Mouse (Mus musculus): ENCODE results near the gene Ugt1a1. TPM values are rescaled to one million over a fixed set of nuclear protein-coding genes. Genes with fewer than 3 reads are reported as not detected.

Gene Ugt1a1
- polyA plus RNA-seq, 1 experiment from 2014 or later, result not detected

DNA sequence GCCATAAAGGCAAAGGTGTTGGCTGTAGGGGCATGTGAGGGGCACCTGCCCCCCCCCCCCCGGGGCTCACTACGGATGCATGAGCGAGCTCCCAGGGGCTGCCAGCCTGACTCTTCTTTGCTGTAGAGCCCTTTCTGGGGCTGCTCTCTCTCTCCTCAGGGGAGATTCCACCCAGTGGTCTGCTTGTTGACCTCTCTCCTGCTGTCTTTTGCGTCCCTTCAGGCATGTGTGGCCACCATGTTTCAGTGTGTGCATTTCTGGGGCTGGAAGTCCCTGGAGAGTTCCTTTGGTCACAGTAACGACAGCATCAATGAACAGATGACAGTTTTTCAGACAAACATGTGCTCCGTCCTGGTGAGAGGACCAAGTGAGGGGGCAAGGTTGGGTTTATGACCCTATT lies 46.6 kb downstream of the Ugt1a1 start:
- 69% methylated on average over 6 of the region's 6 CpGs for WGBS

GRCm38 (mm10) chr1:88258881-88259642 lies 47.3 kb downstream of the Ugt1a1 start:
- no peak for DNase-seq (ENCODE audit: low spot score)
- H3K36me3 ChIP-seq, result peaks cover 50% of the 10 kb centered on the region
- peaks cover 98% of the 10 kb centered on the region for H3K9me3 ChIP-seq
- 79% methylated on average over 8 of the region's 8 CpGs for WGBS
- H3K4me1 ChIP-seq (replicated peaks), result no peaks in the 10 kb centered on the region
- no peak overlapping the region for H3K4me3 ChIP-seq
- no peak overlapping the region for H3K27ac ChIP-seq
- H3K27me3 ChIP-seq (ENCODE audit: insufficient read depth, poor library complexity, severe bottlenecking), result no peaks in the 10 kb centered on the region

More for the DNA sequence above, 46.6 kb downstream of the Ugt1a1 start:
- Histone ChIP-seq H3K27ac (no peak overlapping the region), H3K4me1 (replicated peaks) (no peaks in the 10 kb centered on the region), H3K27me3 (ENCODE audit: insufficient read depth, poor library complexity, severe bottlenecking) (no peaks in the 10 kb centered on the region), H3K9me3 (peaks cover 99% of the 10 kb centered on the region), H3K4me3 (no peak overlapping the region), H3K36me3 (peaks cover 43% of the 10 kb centered on the region)
- DNase-seq (ENCODE audit: low spot score), result no peak

GRCm38 (mm10) chr1:88259643-88260024 lies 47.9 kb downstream of the Ugt1a1 start:
- H3K27ac ChIP-seq, result no peak overlapping the region
- H3K27me3 ChIP-seq (ENCODE audit: insufficient read depth, poor library complexity, severe bottlenecking), result no peaks in the 10 kb centered on the region
- 78% methylated on average over 4 of the region's 4 CpGs for WGBS
- peaks cover 98% of the 10 kb centered on the region for H3K9me3 ChIP-seq
- no peak for DNase-seq (ENCODE audit: low spot score)
- H3K4me1 ChIP-seq (replicated peaks), result no peaks in the 10 kb centered on the region
- peaks cover 55% of the 10 kb centered on the region for H3K36me3 ChIP-seq
- H3K4me3 ChIP-seq, result no peak overlapping the region

GRCm38 (mm10) chr1:88260114-88260513 lies 48.4 kb downstream of the Ugt1a1 start:
- Histone ChIP-seq H3K4me1 (replicated peaks) (no peaks in the 10 kb centered on the region), H3K36me3 (peaks cover 60% of the 10 kb centered on the region), H3K27me3 (ENCODE audit: insufficient read depth, poor library complexity, severe bottlenecking) (no peaks in the 10 kb centered on the region), H3K9me3 (peaks cover 98% of the 10 kb centered on the region), H3K4me3 (no peak overlapping the region), H3K27ac (no peak overlapping the region)
- WGBS, result 82% methylated on average over 6 of the region's 6 CpGs
- DNase-seq (ENCODE audit: low spot score), result no peak

- 83% methylated on average over 10 of the region's 10 CpGs for WGBS
Measured at GRCm38 (mm10) chr1:88260604-88261377, 49.0 kb downstream of the Ugt1a1 start.

GRCm38 (mm10) chr1:88261706-88262105 lies 49.9 kb downstream of the Ugt1a1 start:
- no peak overlapping the region for H3K4me3 ChIP-seq
- H3K9me3 ChIP-seq, result peaks cover 98% of the 10 kb centered on the region
- H3K36me3 ChIP-seq, result peaks cover 76% of the 10 kb centered on the region
- H3K27me3 ChIP-seq (ENCODE audit: insufficient read depth, poor library complexity, severe bottlenecking), result no peaks in the 10 kb centered on the region
- WGBS, result 88% methylated on average over 7 of the region's 7 CpGs
- DNase-seq (ENCODE audit: low spot score), result no peak
- no peak overlapping the region for H3K27ac ChIP-seq
- no peaks in the 10 kb centered on the region for H3K4me1 ChIP-seq (replicated peaks)

More at GRCm38 (mm10) chr1:88260604-88261377, 49.0 kb downstream of the Ugt1a1 start:
- DNase-seq (ENCODE audit: low spot score), result no peak
- no peaks in the 10 kb centered on the region for H3K27me3 ChIP-seq (ENCODE audit: insufficient read depth, poor library complexity, severe bottlenecking)
- H3K4me1 ChIP-seq (replicated peaks), result no peaks in the 10 kb centered on the region
- peaks cover 67% of the 10 kb centered on the region for H3K36me3 ChIP-seq
- no peak overlapping the region for H3K27ac ChIP-seq
- H3K9me3 ChIP-seq, result peaks cover 98% of the 10 kb centered on the region
- H3K4me3 ChIP-seq, result no peak overlapping the region

- DNase-seq (ENCODE audit: low spot score), result no peak
- Histone ChIP-seq H3K4me1 (replicated peaks) (no peaks in the 10 kb centered on the region), H3K27me3 (ENCODE audit: insufficient read depth, poor library complexity, severe bottlenecking) (no peaks in the 10 kb centered on the region), H3K4me3 (no peak overlapping the region), H3K36me3 (peaks cover 82% of the 10 kb centered on the region), H3K9me3 (peaks cover 98% of the 10 kb centered on the region), H3K27ac (no peak overlapping the region)
- 91% methylated on average over 4 of the region's 4 CpGs for WGBS
Measured at GRCm38 (mm10) chr1:88262255-88262654, 50.5 kb downstream of the Ugt1a1 start.

DNA sequence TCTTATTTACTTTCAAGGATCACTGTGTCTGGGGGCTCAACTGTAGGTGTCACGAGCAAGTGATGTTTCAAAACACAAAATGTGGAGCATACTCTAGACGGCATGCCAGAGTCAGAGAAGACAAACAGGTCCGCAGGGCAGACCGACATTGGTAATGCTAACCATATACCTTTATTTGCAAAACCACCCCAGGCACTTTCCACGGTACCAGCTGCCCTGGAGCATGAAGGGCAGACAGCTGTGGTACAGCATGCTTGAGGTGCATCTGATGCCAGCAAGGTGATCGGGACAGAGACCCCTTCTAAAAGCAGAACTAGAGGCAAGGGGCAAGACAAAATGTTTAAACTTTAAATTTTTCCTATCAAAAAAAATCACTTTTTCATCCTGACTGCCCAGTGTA lies 51.2 kb downstream of the Ugt1a1 start:
- Histone ChIP-seq H3K9me3 (peaks cover 98% of the 10 kb centered on the region), H3K36me3 (peaks cover 89% of the 10 kb centered on the region), H3K27me3 (ENCODE audit: insufficient read depth, poor library complexity, severe bottlenecking) (no peaks in the 10 kb centered on the region), H3K4me3 (no peak overlapping the region), H3K27ac (no peak overlapping the region), H3K4me1 (replicated peaks) (no peaks in the 10 kb centered on the region)
- WGBS, result 75% methylated on average over 6 of the region's 6 CpGs
- no peak for DNase-seq (ENCODE audit: low spot score)

DNA sequence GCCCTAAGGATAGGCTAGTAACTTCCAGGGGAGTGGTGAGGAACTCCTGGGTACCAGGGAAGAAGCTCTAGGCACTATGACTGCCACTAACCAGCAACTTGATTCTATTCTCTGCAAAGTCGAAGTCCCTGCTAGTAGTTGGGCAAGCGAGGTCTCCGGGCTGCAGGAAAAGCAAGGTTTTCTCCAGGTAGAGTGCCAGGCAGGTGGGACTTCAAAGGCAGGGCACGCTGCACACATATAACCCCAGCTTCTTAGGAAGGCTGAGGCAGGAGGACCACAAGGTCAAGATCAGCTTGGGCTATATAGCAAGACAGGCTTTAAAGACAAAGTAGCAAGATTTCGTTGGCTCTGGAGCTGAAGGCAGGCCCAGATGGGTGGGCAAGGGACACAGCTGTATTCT lies 52.0 kb downstream of the Ugt1a1 start:
- Histone ChIP-seq H3K27ac (no peak overlapping the region), H3K36me3 (peaks cover 97% of the 10 kb centered on the region), H3K4me1 (replicated peaks) (no peaks in the 10 kb centered on the region), H3K9me3 (peaks cover 96% of the 10 kb centered on the region), H3K27me3 (ENCODE audit: insufficient read depth, poor library complexity, severe bottlenecking) (no peaks in the 10 kb centered on the region), H3K4me3 (no peak overlapping the region)
- DNase-seq (ENCODE audit: low spot score), result no peak
- WGBS, result 91% methylated on average over 5 of the region's 5 CpGs

GRCm38 (mm10) chr1:88264237-88264868 lies 52.6 kb downstream of the Ugt1a1 start:
- H3K27me3 ChIP-seq (ENCODE audit: insufficient read depth, poor library complexity, severe bottlenecking), result no peaks in the 10 kb centered on the region
- no peak for DNase-seq (ENCODE audit: low spot score)
- WGBS, result 90% methylated on average over 7 of the region's 7 CpGs
- H3K36me3 ChIP-seq, result peaks cover 100% of the 10 kb centered on the region
- H3K4me3 ChIP-seq, result no peak overlapping the region
- H3K27ac ChIP-seq, result no peak overlapping the region
- peaks cover 96% of the 10 kb centered on the region for H3K9me3 ChIP-seq
- H3K4me1 ChIP-seq (replicated peaks), result no peaks in the 10 kb centered on the region

DNA sequence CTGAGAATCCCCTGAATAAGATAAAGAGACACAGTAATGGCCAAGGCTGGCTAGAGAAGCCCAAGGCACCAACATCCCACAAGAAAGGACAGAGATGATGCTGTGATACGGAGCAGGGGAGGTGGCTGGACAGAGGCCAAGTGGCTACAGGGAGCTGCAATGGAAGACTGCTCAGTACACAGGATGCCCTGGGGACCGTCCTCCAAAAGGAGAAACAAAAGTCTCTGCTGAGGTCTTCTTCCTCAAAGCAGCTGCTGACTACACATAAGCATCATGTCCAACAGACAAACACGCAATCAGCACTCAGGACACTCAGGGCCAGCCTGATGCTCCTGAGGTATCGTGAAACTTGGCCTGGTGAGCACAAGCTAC lies 53.1 kb downstream of the Ugt1a1 start:
- no peak overlapping the region for H3K4me3 ChIP-seq
- 79% methylated on average over 4 of the region's 4 CpGs for WGBS

GRCm38 (mm10) chr1:88266123-88266522 lies 54.4 kb downstream of the Ugt1a1 start:
- peaks cover 85% of the 10 kb centered on the region for H3K9me3 ChIP-seq
- H3K4me3 ChIP-seq, result no peak overlapping the region
- H3K36me3 ChIP-seq, result peaks cover 96% of the 10 kb centered on the region
- H3K27me3 ChIP-seq (ENCODE audit: insufficient read depth, poor library complexity, severe bottlenecking), result no peaks in the 10 kb centered on the region
- H3K27ac ChIP-seq, result no peak overlapping the region
- no peaks in the 10 kb centered on the region for H3K4me1 ChIP-seq (replicated peaks)
- WGBS, result 90% methylated on average over 13 of the region's 13 CpGs
- no peak for DNase-seq (ENCODE audit: low spot score)

More for the DNA sequence above, 53.1 kb downstream of the Ugt1a1 start:
- DNase-seq (ENCODE audit: low spot score), result no peak
- Histone ChIP-seq H3K36me3 (peaks cover 100% of the 10 kb centered on the region), H3K27me3 (ENCODE audit: insufficient read depth, poor library complexity, severe bottlenecking) (no peaks in the 10 kb centered on the region), H3K9me3 (peaks cover 96% of the 10 kb centered on the region), H3K4me1 (replicated peaks) (no peaks in the 10 kb centered on the region), H3K27ac (no peak overlapping the region)

DNA sequence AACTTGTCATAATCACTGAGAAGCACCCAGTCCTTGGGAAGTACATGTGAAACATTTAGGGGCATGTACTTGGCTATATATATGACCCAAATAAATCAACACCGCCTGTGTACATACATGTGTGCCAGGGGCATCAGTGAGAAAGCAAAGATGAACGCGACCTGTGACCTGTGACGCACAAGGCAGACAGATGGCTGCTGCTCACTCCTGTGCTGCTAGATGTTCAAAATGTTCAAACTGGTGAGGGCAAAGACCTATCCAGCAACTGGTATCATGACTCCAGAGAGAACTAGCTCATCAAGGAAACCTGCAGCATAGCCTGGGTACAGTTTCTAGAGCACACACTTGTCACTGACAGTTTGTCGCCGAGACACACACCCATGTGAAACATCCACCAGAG lies 55.7 kb downstream of the Ugt1a1 start:
- Histone ChIP-seq H3K27ac (no peak overlapping the region), H3K9me3 (peaks cover 79% of the 10 kb centered on the region), H3K36me3 (peaks cover 96% of the 10 kb centered on the region), H3K4me1 (replicated peaks) (no peaks in the 10 kb centered on the region), H3K27me3 (ENCODE audit: insufficient read depth, poor library complexity, severe bottlenecking) (no peaks in the 10 kb centered on the region), H3K4me3 (no peak overlapping the region)
- 94% methylated on average over 6 of the region's 6 CpGs for WGBS
- no peak for DNase-seq (ENCODE audit: low spot score)

All from hindbrain, embryonic 10.5 days (tissue).